Mouse (Mus musculus) adrenal gland, adult 8-10 months (tissue): Measurements from ENCODE around the gene Fuk. TPM values are rescaled to one million over a fixed set of nuclear protein-coding genes. Genes with fewer than 3 reads are reported as not detected.
"Not testable (repeated sequence)": the region's sequence is repeated elsewhere in the genome, so short reads cannot be mapped to it uniquely, and the experiment has no call there.

ENCODE experiments used
- DNase-seq: peaks from one replicate; pipeline ENCODE4 v3.0.0; 2022
- total RNA-seq, 4 experiments: library from RNA; stranded (reverse); gene quantifications; 2 replicates each; pipeline ENCODE4 v1.2.4; 2022

Gene Fuk
- total RNA-seq, 4 experiments from 2014 or later, result 11.1 to 19.0 (median 15.8) TPM

GRCm38 (mm10) chr8:110918460-110918859 is 16.2 kb upstream of the Fuk start:
- DNase-seq, result no peak

GRCm38 (mm10) chr8:110918027-110918426 is 15.7 kb upstream of the Fuk start:
- DNase-seq, result no peak

- peak; percentile 37 for DNase-seq
Measured at GRCm38 (mm10) chr8:110917415-110917814, 15.1 kb upstream of the Fuk start.

GRCm38 (mm10) chr8:110911576-110912570 is 9.6 kb upstream of the Fuk start:
- no peak for DNase-seq

GRCm38 (mm10) chr8:110909850-110910249 is 7.6 kb upstream of the Fuk start:
- DNase-seq, result not testable (repeated sequence)

- no peak for DNase-seq
Measured at GRCm38 (mm10) chr8:110906682-110907081, 4.4 kb upstream of the Fuk start.

GRCm38 (mm10) chr8:110905404-110905803 is 3.1 kb upstream of the Fuk start:
- DNase-seq, result no peak

- DNase-seq, result no peak
Measured at GRCm38 (mm10) chr8:110902579-110902965, 284 bp upstream of the Fuk start.

- DNase-seq, result no peak
Measured at GRCm38 (mm10) chr8:110901056-110901455, 1.2 kb downstream of the Fuk start.

- DNase-seq, result no peak
Measured at GRCm38 (mm10) chr8:110897495-110897894, 4.8 kb downstream of the Fuk start.

- no peak for DNase-seq
Measured at GRCm38 (mm10) chr8:110895812-110896211, 6.5 kb downstream of the Fuk start.

- DNase-seq, result no peak
Measured at GRCm38 (mm10) chr8:110895254-110895653, 7.0 kb downstream of the Fuk start.

GRCm38 (mm10) chr8:110894851-110895250 is 7.4 kb downstream of the Fuk start:
- DNase-seq, result no peak

- DNase-seq, result no peak
Measured at GRCm38 (mm10) chr8:110892913-110893312, 9.4 kb downstream of the Fuk start.

- DNase-seq, result no peak
Measured at GRCm38 (mm10) chr8:110892040-110892439, 10.2 kb downstream of the Fuk start.

- no peak for DNase-seq
Measured at GRCm38 (mm10) chr8:110889904-110890470, 12.3 kb downstream of the Fuk start.

GRCm38 (mm10) chr8:110888860-110889259 is 13.4 kb downstream of the Fuk start:
- DNase-seq, result no peak

GRCm38 (mm10) chr8:110888441-110888840 is 13.8 kb downstream of the Fuk start:
- DNase-seq, result no peak

- DNase-seq, result no peak
Measured at GRCm38 (mm10) chr8:110887551-110887950, 14.7 kb downstream of the Fuk start.

GRCm38 (mm10) chr8:110886634-110887033 is 15.7 kb downstream of the Fuk start:
- DNase-seq, result no peak

GRCm38 (mm10) chr8:110883824-110884223 is 18.5 kb downstream of the Fuk start:
- no peak for DNase-seq

GRCm38 (mm10) chr8:110881741-110882310 is 20.5 kb downstream of the Fuk start:
- DNase-seq, result no peak

GRCm38 (mm10) chr8:110877862-110878261 is 24.4 kb downstream of the Fuk start:
- DNase-seq, result no peak
